Mouse (Mus musculus): ENCODE measurements around the gene Ccdc40.
"Not testable (repeated sequence)": the region's sequence is repeated elsewhere in the genome, so short reads cannot be mapped to it uniquely, and the experiment has no call there.

DNA sequence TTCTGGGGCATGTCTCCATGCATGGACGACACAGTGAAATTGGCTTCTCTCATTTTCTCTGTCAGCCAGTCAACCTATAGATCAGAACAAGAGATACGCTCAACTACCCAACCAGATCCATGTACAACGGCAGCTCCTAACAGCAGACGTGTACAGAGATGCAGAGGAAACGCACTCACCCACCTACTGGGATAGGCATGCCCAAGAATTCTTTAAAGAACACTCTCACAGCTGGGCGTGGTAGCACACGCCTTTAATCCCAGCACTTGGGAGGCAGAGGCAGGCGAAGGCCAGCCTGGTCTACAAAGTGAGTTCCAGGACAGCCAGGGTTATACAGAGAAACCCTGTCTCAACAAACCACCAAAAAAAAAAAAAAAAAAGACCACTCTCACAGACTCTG, 64.5 kb downstream of the Ccdc40 start:
- TF ChIP-seq CTCF (IDR thresholded peaks at IDR 0.05; ENCODE audit: borderline replicate concordance, extremely low read depth, insufficient read depth, insufficient read length); POLR2A (IDR thresholded peaks at IDR 0.05; ENCODE audit: borderline replicate concordance, extremely low read depth, insufficient read depth, insufficient read length, poor library complexity, severe bottlenecking): not testable (repeated sequence)

Data from brain, embryonic 14.5 days (tissue).